Mouse (Mus musculus) adrenal gland, adult (tissue): ENCODE results near the gene Il3.
"Not testable (repeated sequence)": the region's sequence is repeated elsewhere in the genome, so short reads cannot be mapped to it uniquely, and the experiment has no call there.

Source experiments
- DNase-seq, 2 experiments: peaks; one replicate each; pipeline ENCODE4 v3.0.0; 2022 to 2023; ENCODE audit warnings: low spot score in 1 of 2; ENCODE audit not compliant: inconsistent age in 2 of 2

Il3 gene

GRCm38 (mm10) chr11:54267177-54267576 is at the start of gene Il3:
TSS of gene Il3 (minus strand) at chr11:54267277.
- DNase-seq, result no peak

GRCm38 (mm10) chr11:54315336-54315735 is 48.3 kb upstream of the Il3 start:
- no peak for DNase-seq

- peak in 1 of 2 experiments; percentile 48 for DNase-seq
Measured at GRCm38 (mm10) chr11:54314740-54315139, 47.7 kb upstream of the Il3 start.

GRCm38 (mm10) chr11:54313391-54314360 is 46.6 kb upstream of the Il3 start:
- DNase-seq, result no peak

- DNase-seq, result no peak
Measured at GRCm38 (mm10) chr11:54312603-54313002, 45.5 kb upstream of the Il3 start.

GRCm38 (mm10) chr11:54312021-54312420 is 44.9 kb upstream of the Il3 start:
- DNase-seq, result peak; percentile 69 to 88

- no peak for DNase-seq
Measured at GRCm38 (mm10) chr11:54310588-54310987, 43.5 kb upstream of the Il3 start.

GRCm38 (mm10) chr11:54307139-54307816 is 40.2 kb upstream of the Il3 start:
- peak; percentile 79 to 91 for DNase-seq

- no peak for DNase-seq
Measured at GRCm38 (mm10) chr11:54305331-54305730, 38.3 kb upstream of the Il3 start.

- peak in 1 of 2 experiments; percentile 48 for DNase-seq
Measured at GRCm38 (mm10) chr11:54304471-54304873, 37.4 kb upstream of the Il3 start.

GRCm38 (mm10) chr11:54303728-54304470 is 36.8 kb upstream of the Il3 start, which contains the start of gene Acsl6:
TSS of gene Acsl6 (plus strand) at chr11:54303798.
- peak in 1 of 2 experiments; percentile 38 for DNase-seq

GRCm38 (mm10) chr11:54303076-54303727 is 36.1 kb upstream of the Il3 start:
- peak in 1 of 2 experiments; percentile 41 for DNase-seq

GRCm38 (mm10) chr11:54302606-54303005 is 35.5 kb upstream of the Il3 start:
- no peak for DNase-seq

- DNase-seq, result no peak
Measured at GRCm38 (mm10) chr11:54301994-54302393, 34.9 kb upstream of the Il3 start.

- DNase-seq, result no peak
Measured at GRCm38 (mm10) chr11:54298777-54299176, 31.7 kb upstream of the Il3 start.

- DNase-seq, result not testable (repeated sequence)
Measured at GRCm38 (mm10) chr11:54297471-54297870, 30.4 kb upstream of the Il3 start.

GRCm38 (mm10) chr11:54296734-54297133 is 29.7 kb upstream of the Il3 start:
- no peak for DNase-seq

- DNase-seq, result no peak
Measured at GRCm38 (mm10) chr11:54295971-54296370, 28.9 kb upstream of the Il3 start.

- no peak for DNase-seq
Measured at GRCm38 (mm10) chr11:54293980-54294807, 27.1 kb upstream of the Il3 start.

GRCm38 (mm10) chr11:54292163-54292562 is 25.1 kb upstream of the Il3 start:
- DNase-seq, result no peak
